Mouse (Mus musculus) B cell, adult 2 months (primary cell): Measurements from ENCODE around the gene Gsdma.
"Not testable (repeated sequence)": the region's sequence is repeated elsewhere in the genome, so short reads cannot be mapped to it uniquely, and the experiment has no call there.

Experiments
- DNase-seq, 2 experiments: peaks; one replicate each; pipeline ENCODE4 v3.0.0; 2022

The Gsdma gene

DNA sequence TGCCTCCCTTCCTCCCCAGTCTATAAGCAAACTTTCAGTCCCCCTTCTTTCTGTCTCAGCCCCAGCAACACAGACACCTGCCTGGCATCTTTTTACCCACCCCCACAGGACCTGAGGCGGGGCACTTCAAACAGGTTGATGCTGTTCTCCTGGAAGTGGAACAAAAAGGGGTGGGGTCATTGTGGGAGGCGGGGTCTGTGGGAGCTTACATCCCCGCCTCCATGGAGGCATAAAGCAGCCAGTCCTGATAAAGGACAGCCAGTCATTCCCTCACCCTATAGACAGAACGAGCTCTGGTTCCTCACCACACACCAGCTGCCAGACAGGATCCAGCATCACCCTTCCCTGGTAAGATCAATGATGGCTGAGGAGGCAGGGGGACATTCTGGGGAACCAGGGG lies at the start of gene Gsdma:
Gene Gsdma (plus strand): TSS at position 261 of the 400 bp plus-strand sequence.
- DNase-seq = no peak

DNA sequence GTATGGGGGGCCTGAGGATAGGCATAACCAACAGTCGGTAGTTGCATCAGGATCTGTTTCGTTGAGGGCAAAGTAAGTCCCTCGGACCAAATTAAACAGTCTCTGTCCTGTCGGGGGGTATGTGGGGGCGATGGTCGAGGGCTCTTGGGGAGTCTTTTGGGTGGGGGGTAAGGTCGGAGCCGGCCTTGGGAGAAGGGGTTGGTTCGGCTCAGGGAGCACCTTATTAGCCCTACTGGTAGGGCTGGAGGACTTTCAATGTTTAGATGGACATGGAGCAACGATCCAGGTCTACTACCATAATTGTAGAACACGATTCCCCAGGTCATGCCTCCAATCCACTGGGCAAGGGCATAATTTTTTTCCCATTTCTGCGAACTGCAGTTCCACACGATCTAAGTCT lies 43.4 kb upstream of the Gsdma start:
- no peak for DNase-seq

DNA sequence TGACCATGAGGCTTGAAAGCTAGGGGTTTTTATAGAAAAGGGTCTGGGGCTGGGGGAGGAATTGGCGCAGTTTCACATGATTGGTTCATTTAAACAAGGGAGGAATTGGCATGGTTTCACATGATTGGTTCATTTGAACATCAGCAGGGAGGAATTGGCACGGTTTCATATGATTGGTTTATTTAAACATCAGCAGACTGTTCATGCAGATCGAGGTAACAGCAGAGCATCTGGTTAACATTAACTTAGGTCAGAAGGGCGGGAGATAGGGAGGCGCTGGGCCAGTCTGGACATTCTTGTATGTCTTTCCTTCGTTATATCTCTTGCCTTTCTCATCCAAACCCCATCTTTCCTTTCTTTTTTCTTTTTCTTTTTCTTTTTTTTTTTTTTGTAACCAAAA lies 40.2 kb upstream of the Gsdma start:
- DNase-seq = not testable (repeated sequence)

GRCm38 (mm10) chr11:98624381-98624780 lies 39.8 kb upstream of the Gsdma start:
- not testable (repeated sequence) for DNase-seq

GRCm38 (mm10) chr11:98625611-98626410 lies 38.3 kb upstream of the Gsdma start, which contains the start of the genes Gm12355 and Gsdma3:
TSS of gene Gm12355 (minus strand) at chr11:98625661.
TSS of gene Gsdma3 (plus strand) at chr11:98626360.
- DNase-seq = no peak

DNA sequence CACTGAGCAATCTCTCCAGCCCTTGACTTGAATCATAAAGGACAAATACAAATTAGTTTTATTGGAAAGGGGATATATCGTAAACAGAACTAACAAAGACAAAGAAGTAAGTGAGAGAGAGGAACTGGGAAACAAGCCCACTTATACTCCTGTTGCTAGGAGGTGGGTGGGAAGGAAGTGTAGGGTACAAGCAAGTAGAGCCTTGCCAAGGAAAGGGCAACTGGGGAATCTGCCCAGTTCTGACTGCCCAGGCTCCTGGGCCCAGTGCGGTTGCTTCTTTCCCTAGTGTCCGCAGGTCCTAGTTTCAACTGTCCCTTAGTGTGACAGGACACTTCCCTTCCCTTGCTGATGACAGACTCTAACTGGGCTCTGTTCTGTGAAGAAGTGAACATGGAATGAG lies 35.4 kb upstream of the Gsdma start:
- no peak for DNase-seq

GRCm38 (mm10) chr11:98630646-98631045 lies 33.5 kb upstream of the Gsdma start:
- no peak for DNase-seq

GRCm38 (mm10) chr11:98635312-98635970 lies 28.7 kb upstream of the Gsdma start:
- peak; percentile 68 to 69 for DNase-seq

- DNase-seq = no peak
These were observed 26.6 kb upstream of the Gsdma start for GRCm38 (mm10) chr11:98637501-98637900.

GRCm38 (mm10) chr11:98640091-98640490 lies 24.1 kb upstream of the Gsdma start:
- DNase-seq = no peak

GRCm38 (mm10) chr11:98644757-98645156 lies 19.4 kb upstream of the Gsdma start:
- DNase-seq = no peak

DNA sequence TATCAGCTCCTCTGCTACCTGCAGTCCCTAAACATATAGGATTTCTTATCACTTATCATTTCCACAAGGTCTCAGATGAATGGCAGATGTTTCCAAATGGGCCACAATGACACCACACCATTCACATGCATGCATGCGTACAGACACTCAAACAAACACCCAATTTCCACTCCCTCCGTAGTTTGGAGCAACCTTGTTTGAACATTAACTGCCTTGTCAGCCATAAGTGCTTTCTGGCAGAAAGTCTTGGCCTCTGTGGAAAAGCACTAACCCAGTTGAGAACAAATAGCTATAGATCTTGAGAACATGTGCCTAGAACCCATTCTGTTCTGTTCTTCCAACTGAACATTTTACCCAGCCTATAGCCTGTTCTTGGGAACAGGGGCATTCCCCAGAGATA lies 18.2 kb upstream of the Gsdma start:
- no peak for DNase-seq

- no peak for DNase-seq
These were observed 17.7 kb upstream of the Gsdma start, which contains the start of gene Gsdma2 for GRCm38 (mm10) chr11:98646459-98646858. TSS of gene Gsdma2 (plus strand) at chr11:98646759.

- DNase-seq = peak; percentile 72 to 75
These were observed 9.1 kb upstream of the Gsdma start for GRCm38 (mm10) chr11:98655076-98655475.

DNA sequence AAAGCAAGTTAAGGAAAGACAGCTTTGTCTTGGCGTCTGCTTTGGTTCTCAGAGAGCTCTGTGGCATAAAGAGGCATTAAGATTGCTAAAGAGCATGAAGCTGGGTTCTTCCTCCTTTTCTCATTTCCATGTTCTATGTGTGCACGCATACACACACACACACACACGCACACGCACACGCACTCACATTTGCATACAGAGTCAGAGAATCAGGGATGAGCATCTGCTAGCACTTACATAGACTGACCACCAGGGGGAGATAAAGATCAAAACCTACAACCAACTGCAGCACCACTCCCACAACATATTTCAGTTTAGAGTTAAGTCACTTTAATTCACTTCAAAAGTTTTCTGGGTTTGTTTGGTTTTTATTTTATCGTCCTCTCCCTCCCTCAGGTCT lies 3.6 kb upstream of the Gsdma start:
- DNase-seq = peak; percentile 66 to 71

DNA sequence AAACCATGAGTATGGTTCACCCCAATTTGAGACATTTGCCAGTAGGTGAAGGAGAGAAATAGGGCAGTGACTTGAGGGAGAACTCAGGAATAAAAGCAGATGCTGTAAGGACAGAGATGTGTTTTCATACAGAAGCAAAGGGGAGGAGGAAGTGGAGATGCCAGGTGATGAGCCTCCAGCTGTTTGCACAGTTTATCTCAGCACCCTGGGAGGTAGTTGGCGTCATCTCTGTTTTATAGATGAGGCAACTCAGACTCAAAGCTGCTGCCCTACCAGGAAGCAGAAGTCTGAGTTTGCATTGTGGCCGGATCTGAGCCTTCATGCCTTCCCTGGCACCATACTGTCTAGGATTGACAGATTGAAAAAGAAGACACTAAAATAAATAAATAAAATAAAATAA lies 4.8 kb downstream of the Gsdma start:
- DNase-seq = no peak

DNA sequence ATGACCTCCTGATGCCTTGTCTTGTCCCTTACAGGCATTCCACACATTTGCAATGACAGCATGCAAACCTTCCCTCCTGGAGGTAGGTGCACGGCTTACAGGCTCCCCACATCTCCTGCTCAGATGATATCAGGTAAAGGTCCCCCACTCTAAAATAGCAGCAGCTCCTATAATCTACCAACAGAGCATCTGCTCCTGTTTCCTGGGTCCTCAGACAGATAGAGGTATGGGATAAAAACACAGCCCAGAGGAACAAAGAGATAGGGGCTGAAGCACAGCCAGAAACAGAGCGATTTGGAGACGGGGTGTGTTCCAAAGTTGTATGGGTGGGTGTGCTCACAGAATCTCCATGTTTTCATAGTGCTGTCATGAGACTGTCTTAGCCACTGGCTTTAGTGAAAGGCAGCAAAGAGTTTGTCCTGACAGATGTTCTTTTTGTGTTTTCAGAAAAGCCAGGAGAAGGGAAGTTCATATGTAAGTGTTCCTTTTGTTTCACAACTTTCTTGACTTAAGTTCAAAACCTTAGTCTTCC lies 7.2 kb downstream of the Gsdma start:
- no peak for DNase-seq

GRCm38 (mm10) chr11:98671857-98672256 lies 7.7 kb downstream of the Gsdma start:
- DNase-seq = no peak

GRCm38 (mm10) chr11:98672482-98672881 lies 8.3 kb downstream of the Gsdma start:
- no peak for DNase-seq

DNA sequence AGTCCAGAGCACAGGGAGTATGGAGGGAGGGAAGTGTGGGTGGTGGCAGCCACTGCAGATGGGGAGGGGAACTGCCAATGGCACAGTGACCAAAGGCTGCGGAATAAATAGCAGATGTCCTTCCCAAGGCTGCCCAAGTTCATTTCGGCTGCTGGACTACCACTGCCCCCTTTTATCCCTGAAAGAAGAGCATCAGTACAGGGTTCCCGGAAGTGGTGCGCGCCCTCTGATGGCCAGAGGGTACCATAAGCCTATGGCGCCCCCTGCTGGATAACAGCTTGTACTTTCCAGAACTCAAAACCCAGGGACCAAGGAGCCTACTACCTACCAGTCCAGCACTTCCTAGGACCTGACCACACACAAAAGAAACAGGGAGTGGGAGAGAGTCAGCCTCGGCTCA lies 9.0 kb downstream of the Gsdma start:
- DNase-seq = peak; percentile 77 to 78

DNA sequence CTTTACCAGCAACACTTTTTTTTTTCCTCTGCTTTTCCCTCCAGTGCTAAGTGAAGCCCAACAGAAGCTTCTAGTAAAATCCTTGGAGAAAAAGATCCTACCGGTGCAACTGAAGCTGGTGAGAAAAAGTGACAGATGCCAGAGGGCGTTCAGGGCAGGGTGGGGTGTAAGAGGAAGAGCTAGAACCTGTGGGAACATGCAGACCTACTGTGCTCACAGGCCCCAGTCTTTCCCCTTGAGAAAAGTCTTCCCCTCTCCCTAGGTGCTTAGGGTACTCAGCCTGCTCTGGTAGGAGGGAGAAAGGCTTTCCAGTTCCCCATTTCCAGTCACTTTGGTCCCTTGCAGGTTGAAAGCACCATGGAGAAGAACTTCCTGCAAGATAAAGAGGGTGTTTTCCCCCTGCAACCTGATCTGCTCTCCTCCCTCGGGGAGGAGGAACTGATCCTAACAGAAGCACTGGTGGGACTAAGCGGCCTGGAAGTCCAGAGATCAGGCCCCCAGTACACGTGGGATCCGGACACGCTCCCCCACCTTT lies 11.7 kb downstream of the Gsdma start:
- DNase-seq = no peak

DNA sequence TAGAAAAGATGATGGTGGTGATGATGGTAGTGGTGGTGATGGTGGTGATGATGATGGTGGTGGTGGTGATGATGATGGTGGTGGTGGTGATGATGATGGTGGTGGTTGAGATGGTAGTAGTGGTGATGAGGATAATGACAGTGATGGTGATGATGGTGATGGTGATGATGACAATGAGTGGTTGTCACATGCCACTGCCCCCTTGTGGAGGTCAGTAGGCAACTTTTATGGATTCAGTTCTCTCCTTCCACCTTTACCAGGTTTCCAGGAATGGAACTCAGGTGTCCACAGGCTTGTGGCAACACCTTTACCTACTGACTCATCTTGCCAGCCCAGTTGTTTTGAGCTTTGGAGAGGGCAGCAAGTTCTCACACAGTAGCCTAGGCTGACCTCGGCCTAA lies 15.9 kb downstream of the Gsdma start:
- DNase-seq = no peak

- DNase-seq = not testable (repeated sequence)
These were observed 16.4 kb downstream of the Gsdma start for GRCm38 (mm10) chr11:98680595-98680994.

GRCm38 (mm10) chr11:98681186-98681585 lies 17.0 kb downstream of the Gsdma start:
- no peak for DNase-seq
